Mouse (Mus musculus): ENCODE measurements around the gene Dctn2. TPM values are rescaled to one million over a fixed set of nuclear protein-coding genes. Genes with fewer than 3 reads are reported as not detected.
A peak's percentile ranks its signal among the peaks of the same experiment; 100 is the strongest.

The Dctn2 gene
- total RNA-seq, 1 experiment from 2014 or later, result 85.8 TPM

- no peak for ATAC-seq (replicated peaks in 1 of 2; ENCODE audit: insufficient read depth in 1 of 2, low FRiP score in 2 of 2, low TSS enrichment in 1 of 2, low read depth in 1 of 2, poor library complexity in 2 of 2, severe bottlenecking in 2 of 2)
Observed at GRCm38 (mm10) chr10:127284724-127285500, 18.7 kb downstream of the Dctn2 start.

GRCm38 (mm10) chr10:127285644-127286043 lies 19.5 kb downstream of the Dctn2 start:
- ATAC-seq (replicated peaks in 1 of 2; ENCODE audit: insufficient read depth in 1 of 2, low FRiP score in 2 of 2, low TSS enrichment in 1 of 2, low read depth in 1 of 2, poor library complexity in 2 of 2, severe bottlenecking in 2 of 2), result no peak

- no peak for ATAC-seq (replicated peaks in 1 of 2; ENCODE audit: insufficient read depth in 1 of 2, low FRiP score in 2 of 2, low TSS enrichment in 1 of 2, low read depth in 1 of 2, poor library complexity in 2 of 2, severe bottlenecking in 2 of 2)
Observed at GRCm38 (mm10) chr10:127286194-127286593, 20.0 kb downstream of the Dctn2 start.

GRCm38 (mm10) chr10:127286730-127287129 lies 20.6 kb downstream of the Dctn2 start:
- ATAC-seq (replicated peaks in 1 of 2; ENCODE audit: insufficient read depth in 1 of 2, low FRiP score in 2 of 2, low TSS enrichment in 1 of 2, low read depth in 1 of 2, poor library complexity in 2 of 2, severe bottlenecking in 2 of 2), result no peak

- ATAC-seq (replicated peaks in 1 of 2; ENCODE audit: insufficient read depth in 1 of 2, low FRiP score in 2 of 2, low TSS enrichment in 1 of 2, low read depth in 1 of 2, poor library complexity in 2 of 2, severe bottlenecking in 2 of 2), result no peak
Observed at GRCm38 (mm10) chr10:127287271-127287935, 21.2 kb downstream of the Dctn2 start.

- ATAC-seq (replicated peaks in 1 of 2; ENCODE audit: insufficient read depth in 1 of 2, low FRiP score in 2 of 2, low TSS enrichment in 1 of 2, low read depth in 1 of 2, poor library complexity in 2 of 2, severe bottlenecking in 2 of 2), result no peak
Observed at GRCm38 (mm10) chr10:127287936-127288293, 21.7 kb downstream of the Dctn2 start.

- peak; percentile 7 to 9; a peak in 3 of 4 replicates for ATAC-seq (replicated peaks in 1 of 2; ENCODE audit: insufficient read depth in 1 of 2, low FRiP score in 2 of 2, low TSS enrichment in 1 of 2, low read depth in 1 of 2, poor library complexity in 2 of 2, severe bottlenecking in 2 of 2)
Observed at GRCm38 (mm10) chr10:127288328-127288799, 22.2 kb downstream of the Dctn2 start.

GRCm38 (mm10) chr10:127288800-127289572 lies 22.8 kb downstream of the Dctn2 start, which contains the start of gene Mbd6:
Gene Mbd6 (minus strand): TSS chr10:127289018.
- peak; percentile 33 to 39 for ATAC-seq (replicated peaks in 1 of 2; ENCODE audit: insufficient read depth in 1 of 2, low FRiP score in 2 of 2, low TSS enrichment in 1 of 2, low read depth in 1 of 2, poor library complexity in 2 of 2, severe bottlenecking in 2 of 2)

- ATAC-seq (replicated peaks in 1 of 2; ENCODE audit: insufficient read depth in 1 of 2, low FRiP score in 2 of 2, low TSS enrichment in 1 of 2, low read depth in 1 of 2, poor library complexity in 2 of 2, severe bottlenecking in 2 of 2), result no peak
Observed at GRCm38 (mm10) chr10:127289573-127290191, 23.5 kb downstream of the Dctn2 start.

GRCm38 (mm10) chr10:127290307-127290929 lies 24.2 kb downstream of the Dctn2 start:
- peak; percentile 76 to 78 for ATAC-seq (replicated peaks in 1 of 2; ENCODE audit: insufficient read depth in 1 of 2, low FRiP score in 2 of 2, low TSS enrichment in 1 of 2, low read depth in 1 of 2, poor library complexity in 2 of 2, severe bottlenecking in 2 of 2)

GRCm38 (mm10) chr10:127290930-127291880 lies 25.0 kb downstream of the Dctn2 start:
- peak; percentile 5 to 8 for ATAC-seq (replicated peaks in 1 of 2; ENCODE audit: insufficient read depth in 1 of 2, low FRiP score in 2 of 2, low TSS enrichment in 1 of 2, low read depth in 1 of 2, poor library complexity in 2 of 2, severe bottlenecking in 2 of 2)

- ATAC-seq (replicated peaks in 1 of 2; ENCODE audit: insufficient read depth in 1 of 2, low FRiP score in 2 of 2, low TSS enrichment in 1 of 2, low read depth in 1 of 2, poor library complexity in 2 of 2, severe bottlenecking in 2 of 2), result no peak
Observed at GRCm38 (mm10) chr10:127291881-127292638, 25.9 kb downstream of the Dctn2 start.

- ATAC-seq (replicated peaks in 1 of 2; ENCODE audit: insufficient read depth in 1 of 2, low FRiP score in 2 of 2, low TSS enrichment in 1 of 2, low read depth in 1 of 2, poor library complexity in 2 of 2, severe bottlenecking in 2 of 2), result no peak
Observed at GRCm38 (mm10) chr10:127292987-127293538, 26.9 kb downstream of the Dctn2 start.

GRCm38 (mm10) chr10:127293590-127294113 lies 27.5 kb downstream of the Dctn2 start:
- no peak for ATAC-seq (replicated peaks in 1 of 2; ENCODE audit: insufficient read depth in 1 of 2, low FRiP score in 2 of 2, low TSS enrichment in 1 of 2, low read depth in 1 of 2, poor library complexity in 2 of 2, severe bottlenecking in 2 of 2)

GRCm38 (mm10) chr10:127294895-127295510 lies 28.8 kb downstream of the Dctn2 start:
- no peak for ATAC-seq (replicated peaks in 1 of 2; ENCODE audit: insufficient read depth in 1 of 2, low FRiP score in 2 of 2, low TSS enrichment in 1 of 2, low read depth in 1 of 2, poor library complexity in 2 of 2, severe bottlenecking in 2 of 2)

Measured in hematopoietic stem cell, adult 5-6 weeks (primary cell).